Mouse (Mus musculus) central nervous system, embryonic 18 days (tissue): ENCODE measurements around the gene Tmem179b. TPM values are rescaled to one million over a fixed set of nuclear protein-coding genes. Genes with fewer than 3 reads are reported as not detected.

ENCODE experiments used
- polyA plus RNA-seq: library from polyadenylated mRNA; depleted of rRNA; stranded (reverse); fragments of >200 nt; gene quantifications from 2 replicates; pipeline ENCODE4 v1.2.3, GENCODE M21; 2012; rRNA removed

The Tmem179b gene
- polyA plus RNA-seq, 1 experiment: 23.1 TPM

Other genes with a start within 250 kb of the Tmem179b start
- 18.5 TPM in 2 replicates for gene Slc22a8, start 183.2 kb downstream of the Tmem179b start, polyA plus RNA-seq
- gene Slc22a6, start 156.4 kb downstream of the Tmem179b start, polyA plus RNA-seq: 8.8 and 12.0 TPM in 2 replicates
- gene Chrm1, start 110.7 kb downstream of the Tmem179b start, polyA plus RNA-seq: 11.4 and 16.1 TPM in 2 replicates
- 156 and 158 TPM in 2 replicates for gene Slc3a2, start 51.1 kb downstream of the Tmem179b start, polyA plus RNA-seq
- 64.1 and 65.4 TPM in 2 replicates for gene Wdr74, start 38.6 kb downstream of the Tmem179b start, polyA plus RNA-seq
- gene 1700092M07Rik, start 33.7 kb downstream of the Tmem179b start, polyA plus RNA-seq: 2.1 and 2.2 TPM in 2 replicates
- 115 and 123 TPM in 2 replicates for gene Stx5a, start 33.1 kb downstream of the Tmem179b start, polyA plus RNA-seq
- gene Nxf1, start 17.4 kb downstream of the Tmem179b start, polyA plus RNA-seq: 174 and 185 TPM in 2 replicates
- gene Tmem223, start 3.5 kb downstream of the Tmem179b start, polyA plus RNA-seq: 207 and 209 TPM in 2 replicates
- 25.5 and 26.5 TPM in 2 replicates for gene Taf6l, start 11.9 kb upstream of the Tmem179b start, polyA plus RNA-seq
- 155 TPM in 2 replicates for gene Polr2g, start 24.1 kb upstream of the Tmem179b start, polyA plus RNA-seq
- gene Zbtb3, start 28.1 kb upstream of the Tmem179b start, polyA plus RNA-seq: 6.4 and 6.6 TPM in 2 replicates
- 51.9 and 52.3 TPM in 2 replicates for gene Ttc9c, start 44.9 kb upstream of the Tmem179b start, polyA plus RNA-seq
- 80.3 and 80.6 TPM in 2 replicates for gene Hnrnpul2, start 45.5 kb upstream of the Tmem179b start, polyA plus RNA-seq
- gene AC129217.1, start 55.3 kb upstream of the Tmem179b start, polyA plus RNA-seq: 0.58 TPM in 1 of 2 replicates, not detected in the other
- gene Bscl2, start 63.0 kb upstream of the Tmem179b start, polyA plus RNA-seq: 100 and 106 TPM in 2 replicates
- gene Gng3, start 64.7 kb upstream of the Tmem179b start, polyA plus RNA-seq: 313 and 316 TPM in 2 replicates
- 1.2 and 1.4 TPM in 2 replicates for gene Lrrn4cl, start 76.3 kb upstream of the Tmem179b start, polyA plus RNA-seq
- gene Ubxn1, start 97.0 kb upstream of the Tmem179b start, polyA plus RNA-seq: 128 and 129 TPM in 2 replicates
- gene Uqcc3, start 106.5 kb upstream of the Tmem179b start, polyA plus RNA-seq: 54.5 and 56.5 TPM in 2 replicates
- gene Lbhd1, start 109.3 kb upstream of the Tmem179b start, polyA plus RNA-seq: 4.0 and 5.1 TPM in 2 replicates
- not detected in 2 replicates for gene Gm49403, start 109.5 kb upstream of the Tmem179b start, polyA plus RNA-seq
- 44.6 and 52.3 TPM in 2 replicates for gene 1810009A15Rik, start 114.4 kb upstream of the Tmem179b start, polyA plus RNA-seq
- gene Gm49416, start 114.5 kb upstream of the Tmem179b start, polyA plus RNA-seq: 0.23 and 0.32 TPM in 2 replicates
- gene Ints5, start 118.5 kb upstream of the Tmem179b start, polyA plus RNA-seq: 20.6 and 22.9 TPM in 2 replicates
- gene Ganab, start 123.6 kb upstream of the Tmem179b start, polyA plus RNA-seq: 125 and 128 TPM in 2 replicates
- gene B3gat3, start 145.9 kb upstream of the Tmem179b start, polyA plus RNA-seq: 131 and 145 TPM in 2 replicates
- gene Rom1, start 154.9 kb upstream of the Tmem179b start, polyA plus RNA-seq: 2.1 and 2.3 TPM in 2 replicates
- 11.1 and 13.1 TPM in 2 replicates for gene Eml3, start 155.1 kb upstream of the Tmem179b start, polyA plus RNA-seq
- gene Mta2, start 167.4 kb upstream of the Tmem179b start, polyA plus RNA-seq: 36.2 and 38.4 TPM in 2 replicates
- gene Tut1, start 179.4 kb upstream of the Tmem179b start, polyA plus RNA-seq: 22.9 TPM in 2 replicates
- 385 and 395 TPM in 2 replicates for gene Eef1g, start 192.6 kb upstream of the Tmem179b start, polyA plus RNA-seq
- 4.7 TPM in 2 replicates for gene Ahnak, start 214.8 kb upstream of the Tmem179b start, polyA plus RNA-seq